15 mouse cellular contexts compared by ENCODE assay signal in the genomic region with DNA sequence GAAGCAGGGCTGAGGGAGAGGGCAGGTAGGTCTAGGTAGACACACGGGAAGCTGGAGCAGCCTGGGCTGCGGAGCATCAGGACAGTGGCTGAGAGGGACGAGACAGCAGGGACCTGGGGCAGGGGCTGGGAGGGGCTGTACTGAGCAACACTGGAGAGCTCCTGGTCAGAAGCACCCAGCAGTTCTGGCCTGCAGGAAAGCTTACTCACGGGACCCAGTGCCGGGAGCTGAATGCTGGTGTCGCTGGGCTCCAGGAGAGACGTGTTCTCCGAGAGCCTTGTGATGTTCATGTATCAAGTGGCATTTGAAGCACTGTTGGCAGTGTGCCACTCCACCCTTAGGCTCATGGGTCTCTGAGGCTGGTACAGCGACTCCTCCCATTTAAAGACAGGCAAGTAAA.
DNase-seq lines count a peak whose midpoint lies in the region; ATAC-seq lines count a peak whose summit lies in the region.
"Had no signal": no experiment of that assay in that cellular context is flagged by ENCODE, and none has a peak within 500 bp of the region (broad histone marks: within the 10 kb centered on the region; RNA-seq: fewer than 3 reads in every experiment).

No protein-coding gene starts in this region.

- peak overlapping the region; percentile 58; the same call in 1 of the 2 replicates for H3K9ac ChIP-seq in heart, embryonic 13.5 days
- H3K9ac ChIP-seq in lung, embryonic 15.5 days = no peak overlapping the region

- no peak overlapping the region for H3K4me3 ChIP-seq in heart, embryonic 13.5 days
- H3K4me3 ChIP-seq in heart, embryonic 10.5 days = no peak overlapping the region
- no peak overlapping the region for H3K4me3 ChIP-seq in lung, embryonic 15.5 days
- H3K4me3 ChIP-seq: left cerebral cortex, adult 2 months had no signal

- no peak for DNase-seq in heart, embryonic 10.5 days (ENCODE audit: low spot score)
- peak; percentile 37 for DNase-seq in retina, postnatal 1 day
- DNase-seq in retina, embryonic 14.5 days (ENCODE audit: low spot score) = no peak
- DNase-seq in cerebellum, adult 9-10 months = no peak
- no peak for DNase-seq in urinary bladder, adult 18-20 months (ENCODE audit: low spot score in 2 of 2)
- DNase-seq: adrenal gland, postnatal 25 days; kidney, adult 8-10 months; thymus, adult 2 months had no signal

- WGBS in heart, embryonic 13.5 days = 47% methylated on average over 9 of the region's 9 CpGs
- 70% methylated on average over 9 of the region's 9 CpGs for WGBS in heart, embryonic 10.5 days
- WGBS in lung, embryonic 15.5 days = 48% methylated on average over 9 of the region's 9 CpGs

- H3K27me3 ChIP-seq in heart, embryonic 13.5 days (replicated peaks) = no peaks in the 10 kb centered on the region
- H3K27me3 ChIP-seq in heart, embryonic 10.5 days (ENCODE audit: insufficient read depth, poor library complexity, severe bottlenecking) = no peaks in the 10 kb centered on the region
- H3K27me3 ChIP-seq in lung, embryonic 15.5 days = no peaks in the 10 kb centered on the region

- no peaks in the 10 kb centered on the region for H3K9me3 ChIP-seq in heart, embryonic 13.5 days
- H3K9me3 ChIP-seq in heart, embryonic 10.5 days = no peaks in the 10 kb centered on the region
- no peaks in the 10 kb centered on the region for H3K9me3 ChIP-seq in lung, embryonic 15.5 days
- H3K9me3 ChIP-seq: G1E had no signal

- H3K4me2 ChIP-seq in heart, embryonic 13.5 days = peak overlapping the region; percentile 38
- H3K4me2 ChIP-seq in lung, embryonic 15.5 days = peak overlapping the region; percentile 25; the same call in 1 of the 2 replicates

- no peak for ATAC-seq in heart, embryonic 13.5 days (ENCODE audit: extremely low read depth, insufficient number of reproducible peaks, low FRiP score, low TSS enrichment)
- peak; percentile 37; the same call in 1 of the 2 replicates for ATAC-seq in lung, embryonic 15.5 days (ENCODE audit: borderline replicate concordance, extremely low read depth, low FRiP score, low TSS enrichment)
- no peak for ATAC-seq in megakaryocyte, adult 5-6 weeks (ENCODE audit: poor library complexity, severe bottlenecking)
- ATAC-seq: hindbrain, embryonic 16.5 days had no signal

- H3K36me3 ChIP-seq in heart, embryonic 13.5 days = no peaks in the 10 kb centered on the region
- H3K36me3 ChIP-seq in heart, embryonic 10.5 days = no peaks in the 10 kb centered on the region
- no peaks in the 10 kb centered on the region for H3K36me3 ChIP-seq in lung, embryonic 15.5 days

- peak overlapping the region; percentile 87 for H3K27ac ChIP-seq in heart, embryonic 13.5 days (replicated peaks)
- H3K27ac ChIP-seq in heart, embryonic 10.5 days = no peak overlapping the region
- peak overlapping the region; percentile 90 for H3K27ac ChIP-seq in lung, embryonic 15.5 days
- H3K27ac ChIP-seq: left cerebral cortex, adult 2 months; macrophage had no signal

- peaks cover 40% of the 10 kb centered on the region for H3K4me1 ChIP-seq in heart, embryonic 13.5 days
- H3K4me1 ChIP-seq in heart, embryonic 10.5 days = peaks cover 26% of the 10 kb centered on the region
- H3K4me1 ChIP-seq in lung, embryonic 15.5 days = peaks cover 48% of the 10 kb centered on the region
